Mouse (Mus musculus): ENCODE data around the gene Ubqln4. TPM values are rescaled to one million over a fixed set of nuclear protein-coding genes. Genes with fewer than 3 reads are reported as not detected.

Gene Ubqln4
- 49.5 and 62.2 TPM in 2 replicates for polyA plus RNA-seq (2016; fragmentation: Nextera tagmentation; extraction: Ambion mirVana)

GRCm38 (mm10) chr3:88553525-88553879 is at the start of gene Ubqln4:
Ubqln4 (plus strand) TSS chr3:88553758.
- Histone ChIP-seq H3K4me1 (peaks cover 37% of the 10 kb centered on the region), H3K36me3 (peaks cover 46% of the 10 kb centered on the region), H3K27ac (peak within 1 kb of the TSS; percentile 98), H3K4me3 (peak within 1 kb of the TSS; percentile 94), H3K27me3 (ENCODE audit: insufficient read depth, poor library complexity, severe bottlenecking) (no peaks in the 10 kb centered on the region), H3K9me3 (no peaks in the 10 kb centered on the region)
- WGBS, result under 1% methylated on average over 35 of the region's 37 CpGs
- peak; percentile 94 for DNase-seq (ENCODE audit: low spot score)

DNA sequence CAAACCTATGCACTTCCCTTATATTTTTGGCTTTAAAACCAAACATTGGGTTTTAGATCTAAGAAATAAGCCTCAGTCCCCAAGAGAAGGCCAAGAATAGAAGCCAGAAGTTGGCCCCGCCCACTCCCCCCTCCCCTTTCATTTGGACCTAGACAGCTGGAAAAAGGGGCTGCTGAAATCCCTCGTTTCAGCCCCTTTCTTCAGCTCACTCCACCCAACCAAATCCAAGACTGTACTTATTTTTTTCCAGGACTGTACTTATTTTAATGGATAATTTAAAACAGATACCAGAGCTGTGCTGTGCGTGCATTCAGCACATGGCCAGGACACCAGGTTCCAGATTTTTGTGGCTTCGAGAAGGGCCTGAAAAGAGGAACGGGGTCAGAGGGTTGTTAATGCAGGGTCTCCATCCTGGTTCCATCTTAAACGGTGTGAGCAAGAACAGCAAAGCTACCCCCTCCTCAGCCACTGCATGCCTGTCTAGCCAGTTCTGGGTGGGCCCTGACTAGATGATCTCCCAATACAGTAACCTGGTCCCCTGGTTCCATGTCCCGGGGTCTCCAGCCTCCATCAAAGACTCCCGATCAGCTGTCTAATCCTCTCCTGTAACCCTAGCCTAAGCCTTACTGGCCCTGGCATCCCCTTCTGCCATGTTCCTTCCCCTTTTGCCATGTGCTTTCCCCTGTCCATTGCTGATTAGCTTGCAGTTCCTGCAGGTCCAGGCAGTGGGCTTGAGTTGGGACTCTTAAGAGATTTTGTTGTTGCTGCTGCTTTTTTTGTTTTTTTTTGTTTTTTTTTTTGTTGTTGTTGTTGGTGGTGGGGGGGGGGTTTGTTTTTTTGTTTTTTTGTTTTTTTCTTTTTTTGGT is 49.4 kb upstream of the Ubqln4 start:
- Histone ChIP-seq H3K27me3 (ENCODE audit: insufficient read depth, poor library complexity, severe bottlenecking) (peaks cover 13% of the 10 kb centered on the region), H3K4me1 (peaks cover 55% of the 10 kb centered on the region), H3K27ac (peak overlapping the region; percentile 54; the same call in 1 of the 2 replicates), H3K4me3 (peak overlapping the region; percentile 77), H3K36me3 (no peaks in the 10 kb centered on the region), H3K9me3 (no peaks in the 10 kb centered on the region)
- WGBS, result 47% methylated on average over 8 of the region's 8 CpGs
- DNase-seq (ENCODE audit: low spot score), result no peak

DNA sequence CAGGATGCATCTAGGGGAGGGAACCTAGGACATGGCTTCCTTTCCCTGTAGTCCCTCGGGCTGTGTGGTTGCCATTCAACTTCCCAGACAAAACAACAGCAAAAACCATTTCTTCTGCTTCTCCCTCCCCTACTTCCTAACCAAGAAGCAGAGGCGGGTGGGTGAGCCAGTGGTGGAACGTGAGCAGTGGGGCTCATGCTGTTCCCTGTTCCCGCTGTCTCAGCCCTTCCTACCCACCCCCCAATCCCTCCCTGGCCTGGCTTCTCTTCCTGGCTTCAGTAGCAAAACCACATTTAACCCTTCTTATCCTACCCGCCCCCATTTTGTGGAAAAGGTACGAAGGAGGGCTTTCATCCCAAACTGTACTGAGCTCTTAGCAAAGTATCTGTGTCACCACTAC is 48.5 kb upstream of the Ubqln4 start:
- 75% methylated on average over 6 of the region's 6 CpGs for WGBS
- DNase-seq (ENCODE audit: low spot score), result no peak

DNA sequence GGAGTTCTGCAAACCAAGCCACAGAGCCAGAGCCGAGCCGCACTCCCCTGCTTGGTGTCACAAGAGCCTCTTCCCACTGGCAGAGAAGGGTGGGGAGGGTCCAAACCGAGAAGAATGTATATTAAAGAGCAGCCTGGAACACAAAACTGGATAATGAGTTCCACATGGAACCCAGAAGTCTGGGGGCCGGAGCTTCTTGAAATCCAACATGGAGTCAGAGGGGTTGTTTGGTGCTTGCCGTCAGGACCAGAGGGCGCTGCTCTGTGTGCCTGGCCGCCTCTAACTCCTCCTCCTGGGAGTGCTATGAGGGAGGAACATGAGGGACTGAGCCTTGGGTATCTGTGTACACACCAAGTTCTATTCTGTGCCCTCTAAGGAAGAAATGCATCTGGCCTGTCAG is 47.8 kb upstream of the Ubqln4 start:
- Histone ChIP-seq H3K4me1 (peaks cover 62% of the 10 kb centered on the region), H3K27ac (no peak overlapping the region), H3K9me3 (no peaks in the 10 kb centered on the region), H3K36me3 (no peaks in the 10 kb centered on the region), H3K27me3 (ENCODE audit: insufficient read depth, poor library complexity, severe bottlenecking) (peaks cover 13% of the 10 kb centered on the region), H3K4me3 (no peak overlapping the region)
- WGBS, result 55% methylated on average over 7 of the region's 7 CpGs
- DNase-seq (ENCODE audit: low spot score), result no peak

More for the DNA sequence above, 48.5 kb upstream of the Ubqln4 start:
- H3K27ac ChIP-seq, result no peak overlapping the region
- H3K4me1 ChIP-seq, result peaks cover 62% of the 10 kb centered on the region
- H3K4me3 ChIP-seq, result no peak overlapping the region
- peaks cover 13% of the 10 kb centered on the region for H3K27me3 ChIP-seq (ENCODE audit: insufficient read depth, poor library complexity, severe bottlenecking)
- no peaks in the 10 kb centered on the region for H3K36me3 ChIP-seq
- no peaks in the 10 kb centered on the region for H3K9me3 ChIP-seq

DNA sequence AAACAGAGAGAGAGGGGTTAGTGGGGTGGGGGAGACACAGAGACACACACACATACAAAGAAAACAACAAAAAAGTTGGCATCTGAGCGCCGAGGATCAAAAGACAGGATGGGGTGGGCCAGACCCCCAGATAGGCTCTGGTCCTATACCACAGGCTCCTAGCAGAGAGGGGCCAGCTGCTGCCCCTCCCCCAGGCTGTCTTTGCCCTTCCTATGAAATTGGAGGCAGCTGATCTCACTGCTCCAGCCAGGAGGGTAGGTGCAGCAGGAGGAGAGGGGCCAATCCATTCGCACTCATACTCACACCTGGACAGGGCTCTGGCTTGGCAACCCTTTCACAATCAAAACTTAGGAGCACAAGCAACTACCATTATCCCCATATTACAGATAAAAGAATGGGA is 44.3 kb upstream of the Ubqln4 start:
- no peaks in the 10 kb centered on the region for H3K27me3 ChIP-seq (ENCODE audit: insufficient read depth, poor library complexity, severe bottlenecking)
- H3K4me1 ChIP-seq, result peaks cover 65% of the 10 kb centered on the region
- H3K4me3 ChIP-seq, result peak overlapping the region; percentile 63
- DNase-seq (ENCODE audit: low spot score), result no peak
- 66% methylated on average over 3 of the region's 3 CpGs for WGBS
- peak overlapping the region; percentile 93 for H3K27ac ChIP-seq
- H3K36me3 ChIP-seq, result no peaks in the 10 kb centered on the region
- no peaks in the 10 kb centered on the region for H3K9me3 ChIP-seq

- DNase-seq (ENCODE audit: low spot score), result peak; percentile 98
- Histone ChIP-seq H3K4me1 (peaks cover 71% of the 10 kb centered on the region), H3K4me3 (peak within 1 kb of the TSS; percentile 63), H3K36me3 (no peaks in the 10 kb centered on the region), H3K27me3 (ENCODE audit: insufficient read depth, poor library complexity, severe bottlenecking) (no peaks in the 10 kb centered on the region), H3K9me3 (no peaks in the 10 kb centered on the region), H3K27ac (peak within 1 kb of the TSS; percentile 93)
- WGBS, result under 1% methylated on average over 31 of the region's 31 CpGs
Observed at GRCm38 (mm10) chr3:88509692-88510420, 43.7 kb upstream of the Ubqln4 start, which contains the start of gene Lmna. Lmna (minus strand) TSS chr3:88509956.

GRCm38 (mm10) chr3:88510421-88511289 is 42.9 kb upstream of the Ubqln4 start:
- Histone ChIP-seq H3K4me1 (peaks cover 66% of the 10 kb centered on the region), H3K4me3 (peak overlapping the region; percentile 63), H3K27ac (peak overlapping the region; percentile 93), H3K36me3 (no peaks in the 10 kb centered on the region), H3K9me3 (no peaks in the 10 kb centered on the region), H3K27me3 (ENCODE audit: insufficient read depth, poor library complexity, severe bottlenecking) (no peaks in the 10 kb centered on the region)
- 54% methylated on average over 13 of the region's 13 CpGs for WGBS
- DNase-seq (ENCODE audit: low spot score), result no peak

DNA sequence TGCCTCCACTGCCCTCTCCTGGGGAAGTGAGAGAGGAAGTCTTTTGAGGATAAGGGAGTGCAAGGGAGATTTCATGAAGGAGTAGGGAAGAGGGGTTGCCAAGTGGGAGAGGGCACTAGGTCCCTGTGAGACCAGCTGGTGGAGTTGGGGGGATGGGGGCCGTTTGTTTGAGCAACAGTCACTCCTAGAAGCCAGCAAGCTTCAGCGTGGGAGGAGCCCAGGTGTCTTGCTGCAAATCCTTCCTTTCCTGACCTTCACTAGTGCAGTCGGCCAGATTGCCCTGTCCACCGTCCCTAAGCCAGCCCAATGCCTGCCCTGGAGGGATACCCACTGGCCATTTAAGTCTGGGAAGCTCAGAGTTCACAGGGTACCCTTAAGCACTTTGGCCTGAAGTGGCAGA is 42.0 kb upstream of the Ubqln4 start:
- Histone ChIP-seq H3K27ac (peak overlapping the region; percentile 74), H3K4me1 (peaks cover 62% of the 10 kb centered on the region)

GRCm38 (mm10) chr3:88512141-88512895 is 41.2 kb upstream of the Ubqln4 start:
- no peak for DNase-seq (ENCODE audit: low spot score)
- 0 out of 2 replicates have a peak overlapping the region, but pooled peaks have one; percentile 2 for H3K4me3 ChIP-seq
- no peaks in the 10 kb centered on the region for H3K36me3 ChIP-seq
- no peaks in the 10 kb centered on the region for H3K27me3 ChIP-seq (ENCODE audit: insufficient read depth, poor library complexity, severe bottlenecking)
- H3K9me3 ChIP-seq, result no peaks in the 10 kb centered on the region
- peak overlapping the region; percentile 74 for H3K27ac ChIP-seq
- 32% methylated on average over 6 of the region's 6 CpGs for WGBS
- peaks cover 56% of the 10 kb centered on the region for H3K4me1 ChIP-seq

More for the DNA sequence above, 42.0 kb upstream of the Ubqln4 start:
- no peaks in the 10 kb centered on the region for H3K36me3 ChIP-seq
- H3K4me3 ChIP-seq, result no peak overlapping the region
- WGBS, result 52% methylated on average over 4 of the region's 4 CpGs
- no peak for DNase-seq (ENCODE audit: low spot score)
- H3K9me3 ChIP-seq, result no peaks in the 10 kb centered on the region
- H3K27me3 ChIP-seq (ENCODE audit: insufficient read depth, poor library complexity, severe bottlenecking), result no peaks in the 10 kb centered on the region

- peaks cover 55% of the 10 kb centered on the region for H3K4me1 ChIP-seq
- no peaks in the 10 kb centered on the region for H3K9me3 ChIP-seq
- 0 out of 2 replicates have a peak overlapping the region, but pooled peaks have one; percentile 2 for H3K4me3 ChIP-seq
- peak overlapping the region; percentile 74 for H3K27ac ChIP-seq
- DNase-seq (ENCODE audit: low spot score), result no peak
- H3K36me3 ChIP-seq, result no peaks in the 10 kb centered on the region
- 32% methylated on average over 12 of the region's 15 CpGs for WGBS
- H3K27me3 ChIP-seq (ENCODE audit: insufficient read depth, poor library complexity, severe bottlenecking), result no peaks in the 10 kb centered on the region
Observed at GRCm38 (mm10) chr3:88512896-88513545, 40.5 kb upstream of the Ubqln4 start.

GRCm38 (mm10) chr3:88513546-88514115 is 39.9 kb upstream of the Ubqln4 start:
- Histone ChIP-seq H3K4me3 (no peak overlapping the region), H3K27ac (peak overlapping the region; percentile 74), H3K36me3 (no peaks in the 10 kb centered on the region), H3K27me3 (ENCODE audit: insufficient read depth, poor library complexity, severe bottlenecking) (no peaks in the 10 kb centered on the region), H3K4me1 (peaks cover 55% of the 10 kb centered on the region), H3K9me3 (no peaks in the 10 kb centered on the region)
- no peak for DNase-seq (ENCODE audit: low spot score)
- WGBS, result 78% methylated on average over 7 of the region's 7 CpGs

All from heart, embryonic 10.5 days (tissue).